Mouse (Mus musculus) embryonic facial prominence, embryonic 15.5 days (tissue): ENCODE measurements around the gene C1qb. TPM values are rescaled to one million over a fixed set of nuclear protein-coding genes. Genes with fewer than 3 reads are reported as not detected.

Source experiments
- ATAC-seq: fragments of 200-750 bp; cut with Nextera tagmentation; 2 replicates; pipeline ENCODE4 v1.8.0; 2017; ENCODE audit warnings: low read depth, moderate TSS enrichment; ENCODE audit not compliant: insufficient number of reproducible peaks, low FRiP score, low TSS enrichment
- H3K27ac ChIP-seq: fragments of 300-500 bp; sonication (generic); replicated peaks from 2 replicates; pipeline ENCODE4 v1.5.1; 2015; ENCODE audit warnings: mild to moderate bottlenecking, inconsistent platforms
- H3K27me3 ChIP-seq: fragments of 300-500 bp; sonication (generic); 2 replicates; pipeline ENCODE4 v1.6.1; 2015; ENCODE audit warnings: inconsistent platforms
- H3K36me3 ChIP-seq: fragments of 300-500 bp; sonication (generic); 2 replicates; pipeline ENCODE4 v1.6.1; 2015; ENCODE audit warnings: mild to moderate bottlenecking, inconsistent platforms
- H3K4me1 ChIP-seq: fragments of 300-500 bp; sonication (generic); 2 replicates; pipeline ENCODE4 v1.6.1; 2015; ENCODE audit warnings: inconsistent platforms
- H3K4me2 ChIP-seq: fragments of 300-500 bp; sonication (generic); replicated peaks from 2 replicates; pipeline ENCODE4 v1.6.1; 2015; ENCODE audit warnings: mild to moderate bottlenecking, inconsistent platforms
- H3K4me3 ChIP-seq: fragments of 300-500 bp; sonication (generic); replicated peaks from 2 replicates; pipeline ENCODE4 v1.5.1; 2015; ENCODE audit warnings: mild to moderate bottlenecking, inconsistent platforms
- H3K9ac ChIP-seq: fragments of 300-500 bp; sonication (generic); 2 replicates; pipeline ENCODE4 v1.6.1; 2015; ENCODE audit warnings: inconsistent platforms
- H3K9me3 ChIP-seq: fragments of 300-500 bp; sonication (generic); replicated peaks from 2 replicates; pipeline ENCODE4 v1.6.1; 2016; ENCODE audit warnings: inconsistent platforms
- WGBS: fragments of 180-500 bp; shearing (Covaris S2); methylation state at CpG from one replicate; pipeline ENCODE4 v1.1.7; 2015; 5-methylcytosine and 5-hydroxymethylcytosine counted together
- polyA plus RNA-seq: library from polyadenylated mRNA; unstranded; fragments of >200 nt; fragmentation: Nextera tagmentation; extraction: Ambion mirVana; gene quantifications from 2 replicates; pipeline ENCODE4 v1.2.1, GENCODE M21; 2015

Gene C1qb
- polyA plus RNA-seq, 1 experiment from 2014 or later = 86.5 TPM

GRCm38 (mm10) chr4:136867690-136868345 is 18.2 kb downstream of the C1qb start:
- no peaks in the 10 kb centered on the region for H3K36me3 ChIP-seq
- H3K4me3 ChIP-seq = no peak overlapping the region
- peak; percentile 36; the same call in 1 of the 2 replicates for ATAC-seq
- peaks cover 7% of the 10 kb centered on the region; the same call in 1 of the 2 replicates for H3K27me3 ChIP-seq
- H3K4me1 ChIP-seq = peaks cover 11% of the 10 kb centered on the region; the same call in 1 of the 2 replicates
- no peak overlapping the region for H3K4me2 ChIP-seq
- no peaks in the 10 kb centered on the region for H3K9me3 ChIP-seq
- H3K9ac ChIP-seq = no peak overlapping the region
- H3K27ac ChIP-seq = no peak overlapping the region
- WGBS = 12% methylated on average over 11 of the region's 12 CpGs

- Histone ChIP-seq H3K36me3 (no peaks in the 10 kb centered on the region), H3K9ac (no peak overlapping the region), H3K4me2 (no peak overlapping the region), H3K4me1 (peaks cover 19% of the 10 kb centered on the region), H3K4me3 (no peak overlapping the region), H3K9me3 (no peaks in the 10 kb centered on the region), H3K27ac (no peak overlapping the region), H3K27me3 (peaks cover 12% of the 10 kb centered on the region; the same call in 1 of the 2 replicates)
- ATAC-seq = no peak
- 44% methylated on average over 5 of the region's 5 CpGs for WGBS
Observed at GRCm38 (mm10) chr4:136865531-136865930, 20.5 kb downstream of the C1qb start.

GRCm38 (mm10) chr4:136864751-136865470 is 21.1 kb downstream of the C1qb start:
- H3K27ac ChIP-seq = no peak overlapping the region
- peaks cover 12% of the 10 kb centered on the region; the same call in 1 of the 2 replicates for H3K27me3 ChIP-seq
- peaks cover 19% of the 10 kb centered on the region for H3K4me1 ChIP-seq
- H3K4me2 ChIP-seq = no peak overlapping the region
- H3K9me3 ChIP-seq = no peaks in the 10 kb centered on the region
- no peak for ATAC-seq
- no peak overlapping the region for H3K9ac ChIP-seq
- H3K4me3 ChIP-seq = no peak overlapping the region
- 6% methylated on average over 15 of the region's 15 CpGs for WGBS
- no peaks in the 10 kb centered on the region for H3K36me3 ChIP-seq

DNA sequence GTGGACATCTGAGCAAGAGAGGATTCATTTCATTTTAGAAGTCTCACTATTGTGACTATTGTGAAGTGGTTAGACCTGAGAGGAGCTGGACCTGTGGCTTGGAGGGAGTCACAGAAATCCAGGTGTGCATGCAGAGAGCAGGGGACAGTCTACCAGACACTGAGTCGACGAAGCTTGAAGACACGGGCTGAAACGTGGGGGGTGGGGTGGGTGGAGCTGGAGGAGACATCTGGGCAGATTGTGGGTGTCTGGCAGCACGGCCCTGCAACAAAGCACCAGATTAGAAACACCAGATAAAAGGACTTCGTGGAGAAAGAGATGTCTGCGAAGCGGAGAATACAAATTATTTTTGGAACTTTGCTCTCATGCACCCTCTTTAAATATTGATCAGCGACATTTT is 22.5 kb downstream of the C1qb start:
- 46% methylated on average over 9 of the region's 9 CpGs for WGBS
- no peaks in the 10 kb centered on the region for H3K36me3 ChIP-seq
- no peak for ATAC-seq

GRCm38 (mm10) chr4:136862411-136862810 is 23.6 kb downstream of the C1qb start:
- ATAC-seq = no peak
- Histone ChIP-seq H3K36me3 (no peaks in the 10 kb centered on the region), H3K4me2 (no peak overlapping the region), H3K9me3 (no peaks in the 10 kb centered on the region), H3K27me3 (peaks cover 16% of the 10 kb centered on the region; the same call in 1 of the 2 replicates), H3K9ac (no peak overlapping the region), H3K4me1 (peaks cover 16% of the 10 kb centered on the region), H3K4me3 (no peak overlapping the region), H3K27ac (no peak overlapping the region)
- WGBS = 81% methylated on average over 2 of the region's 2 CpGs

More for the DNA sequence above, 22.5 kb downstream of the C1qb start:
- H3K4me3 ChIP-seq = no peak overlapping the region
- no peak overlapping the region for H3K4me2 ChIP-seq
- no peak overlapping the region for H3K9ac ChIP-seq
- peaks cover 16% of the 10 kb centered on the region; the same call in 1 of the 2 replicates for H3K27me3 ChIP-seq
- H3K27ac ChIP-seq = no peak overlapping the region
- H3K4me1 ChIP-seq = peaks cover 19% of the 10 kb centered on the region
- H3K9me3 ChIP-seq = no peaks in the 10 kb centered on the region

DNA sequence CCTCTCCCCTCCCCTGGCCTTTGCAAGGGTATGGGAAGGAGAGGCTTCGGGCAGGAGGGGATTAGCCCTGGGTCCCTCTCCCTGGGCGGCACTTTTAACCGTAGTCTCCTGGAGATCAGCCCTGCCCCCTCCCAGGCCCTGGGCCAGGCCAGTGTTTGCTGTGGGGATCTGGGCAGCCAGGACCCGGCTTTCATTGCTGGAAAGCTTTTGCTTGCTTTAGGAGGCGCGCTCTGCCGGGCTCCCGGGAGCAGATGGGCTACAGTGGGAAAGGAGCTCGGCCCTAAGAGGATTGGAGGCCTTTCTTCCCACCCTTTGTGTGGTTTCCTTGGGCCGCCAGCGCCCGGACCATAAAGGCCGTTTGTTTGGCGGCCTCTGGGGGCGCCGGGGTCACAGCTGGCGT is 24.2 kb downstream of the C1qb start:
- Histone ChIP-seq H3K9ac (no peak overlapping the region), H3K27me3 (peaks cover 16% of the 10 kb centered on the region; the same call in 1 of the 2 replicates), H3K4me2 (no peak overlapping the region), H3K27ac (no peak overlapping the region), H3K4me1 (peaks cover 16% of the 10 kb centered on the region), H3K36me3 (no peaks in the 10 kb centered on the region), H3K4me3 (no peak overlapping the region), H3K9me3 (no peaks in the 10 kb centered on the region)
- no peak for ATAC-seq
- WGBS = 13% methylated on average over 17 of the region's 17 CpGs

- ATAC-seq = no peak
- Histone ChIP-seq H3K4me2 (no peak overlapping the region), H3K4me1 (peaks cover 15% of the 10 kb centered on the region), H3K36me3 (no peaks in the 10 kb centered on the region), H3K4me3 (no peak overlapping the region), H3K27me3 (peaks cover 16% of the 10 kb centered on the region; the same call in 1 of the 2 replicates), H3K9me3 (no peaks in the 10 kb centered on the region), H3K9ac (no peak overlapping the region), H3K27ac (no peak overlapping the region)
- WGBS = 89% methylated on average over 7 of the region's 7 CpGs
Observed at GRCm38 (mm10) chr4:136860022-136860421, 26.0 kb downstream of the C1qb start.

GRCm38 (mm10) chr4:136855081-136855480 is 30.9 kb downstream of the C1qb start:
- Histone ChIP-seq H3K9ac (no peak overlapping the region), H3K4me1 (no peaks in the 10 kb centered on the region), H3K27ac (no peak overlapping the region), H3K27me3 (peaks cover 4% of the 10 kb centered on the region; the same call in 1 of the 2 replicates), H3K36me3 (no peaks in the 10 kb centered on the region), H3K4me3 (no peak overlapping the region), H3K4me2 (no peak overlapping the region), H3K9me3 (no peaks in the 10 kb centered on the region)
- no peak for ATAC-seq
- WGBS = 23% methylated on average over 6 of the region's 6 CpGs

DNA sequence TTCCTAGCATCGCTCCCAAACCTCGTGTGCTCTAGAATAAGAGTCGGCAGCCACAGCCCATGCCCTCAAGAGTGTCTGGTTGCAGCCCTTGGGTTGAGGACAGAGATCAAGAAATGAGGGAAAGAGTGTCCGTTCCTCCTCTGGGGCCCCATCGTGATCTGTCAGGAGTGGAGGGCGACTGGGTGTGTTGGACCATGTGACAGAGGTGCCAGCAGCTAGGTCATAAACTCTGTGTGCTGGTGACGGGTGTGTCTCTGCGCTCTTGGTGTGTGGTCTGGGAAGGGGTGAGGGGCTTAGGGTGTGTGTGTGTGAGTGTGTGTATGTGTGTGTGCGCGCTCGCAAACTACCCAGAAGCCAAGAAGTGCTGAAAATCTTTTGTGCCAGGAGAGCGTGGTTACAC is 33.0 kb downstream of the C1qb start:
- Histone ChIP-seq H3K27ac (no peak overlapping the region), H3K4me1 (no peaks in the 10 kb centered on the region), H3K9me3 (no peaks in the 10 kb centered on the region), H3K4me2 (no peak overlapping the region), H3K9ac (no peak overlapping the region), H3K4me3 (no peak overlapping the region), H3K36me3 (no peaks in the 10 kb centered on the region), H3K27me3 (no peaks in the 10 kb centered on the region)
- ATAC-seq = no peak
- 71% methylated on average over 12 of the region's 12 CpGs for WGBS

- no peaks in the 10 kb centered on the region for H3K9me3 ChIP-seq
- ATAC-seq = no peak
- no peaks in the 10 kb centered on the region for H3K4me1 ChIP-seq
- H3K27ac ChIP-seq = no peak overlapping the region
- no peak overlapping the region for H3K9ac ChIP-seq
- H3K4me2 ChIP-seq = no peak overlapping the region
- WGBS = 57% methylated on average over 5 of the region's 5 CpGs
- no peak overlapping the region for H3K4me3 ChIP-seq
- H3K27me3 ChIP-seq = no peaks in the 10 kb centered on the region
- no peaks in the 10 kb centered on the region for H3K36me3 ChIP-seq
Observed at GRCm38 (mm10) chr4:136852119-136852518, 33.9 kb downstream of the C1qb start.

GRCm38 (mm10) chr4:136848565-136848964 is 37.4 kb downstream of the C1qb start:
- 57% methylated on average over 4 of the region's 4 CpGs for WGBS
- Histone ChIP-seq H3K4me1 (no peaks in the 10 kb centered on the region), H3K27me3 (0 out of 2 replicates have a peak, but pooled peaks cover 5% of the 10 kb centered on the region), H3K4me2 (no peak overlapping the region), H3K4me3 (no peak overlapping the region), H3K9ac (no peak overlapping the region), H3K9me3 (no peaks in the 10 kb centered on the region), H3K27ac (no peak overlapping the region), H3K36me3 (no peaks in the 10 kb centered on the region)
- ATAC-seq = no peak
